Mouse (Mus musculus) spleen, postnatal 4 days (tissue): ENCODE measurements at regions not wholly inside any gene's neighbourhood (a gene's known extent, or its start where the extent isn't known, plus 50 kb on each side); places are given as distances from the start of the nearest gene placed in this dataset.
"Not testable (repeated sequence)": the region's sequence is repeated elsewhere in the genome, so short reads cannot be mapped to it uniquely, and the experiment has no call there.

Source experiments
- DNase-seq, 2 experiments: peaks; one replicate each; pipeline ENCODE4 v3.0.0; 2022; ENCODE audit warnings: low spot score in 2 of 2

DNA sequence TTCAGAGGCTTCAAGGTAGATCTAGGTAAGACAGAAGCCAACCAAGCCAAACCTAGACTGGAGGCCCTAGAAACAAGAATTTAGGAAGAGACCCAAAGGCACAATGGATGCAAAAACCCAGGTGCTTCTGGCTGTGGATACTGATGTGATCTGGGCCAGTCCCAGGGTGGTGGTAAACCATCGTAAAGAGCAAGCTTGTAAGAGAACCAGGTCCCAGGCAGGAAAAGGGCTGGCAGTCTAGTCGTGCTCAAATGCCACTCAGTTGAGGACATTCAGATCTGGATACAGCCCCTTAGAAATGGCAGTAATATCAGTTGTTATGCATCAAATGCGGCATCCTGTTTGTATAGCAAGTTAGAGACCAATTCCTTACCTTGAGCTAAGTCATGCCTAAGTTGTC is 175.5 kb upstream of the Pkdcc start:
- DNase-seq: no peak

DNA sequence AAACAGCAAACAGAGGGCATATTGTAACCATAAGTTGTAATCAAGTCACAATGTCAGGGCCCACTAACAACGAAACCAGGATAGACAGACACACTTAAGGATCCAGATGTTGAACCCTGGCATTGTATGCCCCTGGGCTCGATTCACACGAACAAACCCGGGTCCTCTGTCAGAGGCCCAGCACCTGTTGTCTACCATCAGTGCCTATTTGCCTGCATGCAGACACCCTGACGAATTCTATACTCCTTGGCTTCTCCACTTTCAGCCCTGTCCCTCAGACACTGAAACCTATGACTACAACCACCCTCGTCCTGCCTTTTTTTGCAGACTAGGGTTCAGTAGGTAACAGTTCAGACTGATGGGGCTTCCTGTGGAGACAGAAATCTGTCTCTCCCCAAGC is 170.6 kb upstream of the Pkdcc start:
- DNase-seq: no peak

DNA sequence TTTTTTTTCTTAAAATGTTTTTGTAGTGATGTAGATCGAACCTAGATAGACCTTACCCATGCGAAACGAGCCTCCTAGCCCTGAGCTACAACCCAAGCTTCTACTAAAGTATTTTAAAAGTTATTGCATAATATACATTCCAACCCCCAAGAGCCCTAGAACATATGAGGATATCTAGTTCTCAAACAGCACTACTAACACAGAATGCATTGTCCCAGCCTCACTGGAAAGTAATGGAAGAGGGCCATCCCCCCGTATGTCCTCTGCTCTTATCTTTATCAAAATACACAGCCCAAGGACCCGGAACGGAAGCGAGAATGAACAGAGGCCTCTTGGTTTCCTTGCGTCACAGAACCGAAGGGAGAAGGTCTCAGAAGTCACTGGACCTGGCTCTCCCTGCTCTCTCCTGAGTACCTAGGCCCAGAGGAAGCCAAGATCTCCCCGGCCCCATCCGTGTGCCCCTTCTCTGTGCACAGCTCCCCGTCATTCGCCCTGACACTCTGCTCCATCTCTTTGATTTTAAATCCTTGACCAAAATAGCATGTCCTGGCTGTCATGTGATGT is 165.0 kb upstream of the Pkdcc start:
- DNase-seq: no peak

DNA sequence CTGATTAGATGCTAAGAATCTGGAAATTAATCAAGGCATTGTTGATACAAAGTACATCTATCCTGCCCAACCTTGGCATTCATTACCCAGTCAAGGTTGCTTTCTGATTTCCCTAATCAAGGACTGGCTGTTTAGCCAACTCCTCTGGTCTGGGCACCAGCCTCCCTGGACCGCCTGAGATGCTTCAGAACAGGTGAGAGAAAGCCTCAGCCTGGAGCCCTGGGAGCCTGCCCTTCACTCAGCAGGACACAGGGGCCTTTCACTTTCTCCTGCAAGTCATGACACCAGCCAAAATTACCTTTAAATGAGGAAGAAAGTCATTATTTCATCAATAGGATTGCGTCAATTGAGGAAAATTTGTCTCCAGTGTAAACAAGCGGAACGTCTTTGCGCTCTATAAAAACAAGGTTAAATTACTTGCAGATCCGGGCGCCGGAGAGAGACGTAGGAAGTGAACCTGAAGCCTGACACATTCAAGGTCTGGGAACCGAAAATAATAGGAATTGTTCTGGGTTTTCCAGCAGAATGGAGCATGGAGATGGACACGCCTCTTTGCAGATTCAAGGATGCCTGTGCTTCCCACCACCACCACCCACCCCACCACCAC is 164.4 kb upstream of the Pkdcc start:
- DNase-seq: no peak

- no peak for DNase-seq
Observed at GRCm38 (mm10) chr17:83052613-83053140, 162.4 kb upstream of the Pkdcc start.

DNA sequence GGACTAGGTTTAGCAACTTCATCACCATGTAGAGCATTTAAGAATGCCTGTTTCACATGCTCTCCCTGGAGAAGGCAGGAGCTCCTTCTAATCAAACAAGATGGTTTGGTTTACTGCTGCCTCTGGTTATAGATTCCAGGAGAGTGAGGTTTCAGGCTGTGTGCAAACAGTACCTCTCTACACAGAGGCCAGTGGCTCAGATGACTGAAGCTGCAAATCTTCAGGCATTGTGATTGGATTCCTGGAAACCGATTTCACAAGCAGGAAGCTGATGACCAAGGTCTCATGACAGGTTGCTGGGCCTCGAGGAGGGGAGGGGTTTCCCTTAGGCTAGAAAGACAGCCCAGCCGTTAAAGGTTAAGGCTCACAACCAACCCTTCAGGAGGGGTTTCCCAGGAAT is 157.3 kb upstream of the Pkdcc start:
- DNase-seq: no peak

GRCm38 (mm10) chr17:83061843-83062242 is 153.2 kb upstream of the Pkdcc start:
- no peak for DNase-seq

GRCm38 (mm10) chr17:83063848-83064247 is 151.2 kb upstream of the Pkdcc start:
- DNase-seq: no peak

GRCm38 (mm10) chr17:83064376-83064775 is 150.7 kb upstream of the Pkdcc start:
- not testable (repeated sequence) for DNase-seq

DNA sequence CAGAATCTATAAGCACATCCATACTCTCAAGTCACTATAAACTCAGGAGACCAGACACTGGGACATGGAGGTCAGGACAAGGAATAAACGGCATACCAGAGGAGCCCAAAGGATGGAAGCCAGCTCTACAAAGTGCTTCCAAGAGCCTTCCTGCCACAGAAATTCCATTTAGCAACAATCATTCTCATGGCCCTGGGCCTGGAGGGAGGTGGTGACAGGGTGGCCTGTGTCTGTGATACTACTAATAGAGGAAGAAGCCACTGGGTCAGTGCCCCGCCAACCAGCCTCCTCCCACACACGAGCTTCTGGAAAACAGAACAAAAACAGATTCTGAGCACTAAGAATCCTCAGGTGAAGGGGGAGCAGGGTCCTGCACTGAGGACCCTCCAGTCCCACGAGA is 145.8 kb upstream of the Pkdcc start:
- DNase-seq: no peak

GRCm38 (mm10) chr17:83071746-83072145 is 143.3 kb upstream of the Pkdcc start:
- no peak for DNase-seq

DNA sequence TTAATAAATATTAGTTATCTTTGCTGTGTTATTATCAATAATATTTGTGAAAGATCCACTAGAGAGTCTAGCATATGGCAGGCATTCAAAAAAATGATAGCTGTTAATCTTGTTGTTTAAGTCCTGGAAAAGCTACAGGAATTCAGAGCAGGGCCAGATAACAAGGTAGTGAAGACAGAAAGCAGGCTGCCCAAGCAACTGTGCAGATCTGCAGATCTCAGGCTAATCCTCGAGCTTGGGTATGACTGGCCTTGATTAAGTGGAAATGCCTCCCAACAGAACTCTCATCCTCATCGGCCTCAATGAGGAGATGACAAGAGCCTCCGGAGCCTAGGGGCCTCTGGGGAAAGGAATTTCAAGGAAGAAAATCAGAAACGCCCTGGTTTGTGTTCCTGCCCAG is 142.9 kb upstream of the Pkdcc start:
- no peak for DNase-seq

GRCm38 (mm10) chr17:83074893-83075292 is 140.2 kb upstream of the Pkdcc start:
- DNase-seq: no peak

DNA sequence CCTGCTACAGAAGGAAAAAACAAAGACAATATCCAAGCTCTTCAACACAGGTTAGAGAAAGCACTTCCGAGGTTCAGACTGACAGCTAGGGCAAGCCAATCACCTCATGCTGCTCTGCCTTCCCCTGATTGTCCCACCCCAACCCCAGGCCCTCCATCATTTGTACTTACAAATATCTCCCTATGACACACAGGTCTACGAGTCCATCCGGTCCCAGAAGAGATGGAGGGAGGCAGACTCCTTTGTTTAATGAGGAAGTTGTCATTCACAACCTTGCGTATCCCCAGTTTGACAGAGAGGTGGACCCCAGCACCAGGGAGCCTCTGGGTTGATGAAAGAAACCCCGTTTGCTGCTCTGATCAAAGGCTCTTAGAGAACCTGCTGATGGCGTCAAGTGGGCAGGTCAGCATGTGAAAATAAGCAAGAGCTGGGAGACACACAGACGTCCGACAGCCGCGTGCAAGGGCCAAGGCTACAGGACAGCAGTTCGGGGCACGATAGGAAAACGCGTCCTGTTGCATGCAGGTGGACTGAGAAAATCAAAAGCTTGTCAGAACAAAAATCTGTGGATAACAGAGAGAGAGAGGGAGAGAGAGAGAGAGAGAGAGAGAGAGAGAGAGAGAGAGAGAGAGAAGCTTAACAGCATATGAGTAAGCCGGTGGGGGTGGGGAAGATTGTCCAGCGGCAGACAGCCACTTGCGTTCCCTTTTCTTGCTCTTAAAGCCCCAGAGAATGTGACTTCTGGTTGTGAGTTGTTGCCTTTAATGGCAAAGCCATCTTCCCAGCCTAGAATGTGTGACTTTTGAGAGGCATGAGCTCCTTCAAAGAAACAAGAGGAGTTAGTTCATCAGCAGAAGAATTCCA is 137.1 kb upstream of the Pkdcc start:
- no peak for DNase-seq

DNA sequence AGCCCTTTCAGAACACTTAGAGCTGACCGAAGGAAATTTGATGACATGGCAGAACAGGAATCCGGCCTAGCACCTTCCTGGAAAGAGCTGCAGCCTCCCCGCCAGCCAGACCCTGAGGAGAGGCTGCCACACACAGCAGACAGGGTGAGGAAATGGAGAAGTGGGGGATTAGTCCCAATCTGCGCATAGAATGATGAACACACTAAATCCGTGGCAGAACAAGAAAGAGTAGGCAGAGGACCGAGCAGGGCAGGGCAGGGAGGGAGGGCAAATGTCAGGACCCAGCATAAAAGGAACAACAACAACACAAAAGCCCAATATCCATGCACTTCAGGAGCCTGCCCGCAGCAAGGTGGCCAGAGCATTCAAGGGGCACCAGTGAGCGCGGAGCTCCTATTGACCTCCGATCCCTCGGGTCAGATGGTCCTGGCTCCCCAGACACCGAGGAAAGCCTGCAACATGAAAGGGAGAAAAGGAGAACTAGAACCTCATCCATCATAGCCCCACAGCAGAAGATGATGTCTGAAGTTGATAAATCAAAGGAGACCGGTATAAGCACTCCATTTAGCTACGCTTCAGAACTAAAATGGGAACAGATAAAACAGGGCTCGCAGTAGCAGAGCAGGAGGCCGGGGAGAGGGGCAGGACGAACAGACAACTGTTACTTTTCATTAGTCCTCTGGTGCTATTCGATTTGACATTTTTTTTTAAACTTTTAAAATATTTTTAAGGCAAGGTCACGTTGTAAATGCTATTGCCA is 136.3 kb upstream of the Pkdcc start:
- no peak for DNase-seq

DNA sequence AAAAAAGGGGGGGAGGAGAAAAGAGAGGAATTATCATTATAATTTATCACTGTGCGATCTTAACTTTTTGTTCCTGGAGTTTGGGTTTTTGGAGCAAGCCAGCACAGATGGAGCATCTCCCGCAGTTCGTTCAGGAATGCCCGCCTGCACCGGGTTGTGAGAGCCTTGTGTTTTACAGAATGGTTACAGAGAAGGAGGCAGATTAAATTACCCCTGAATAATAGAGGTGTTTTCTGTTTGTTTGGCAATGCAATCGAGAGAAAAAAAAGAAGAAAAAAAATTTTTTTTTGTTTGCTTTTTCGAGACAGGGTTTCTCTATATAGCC is 135.8 kb upstream of the Pkdcc start:
- no peak for DNase-seq

DNA sequence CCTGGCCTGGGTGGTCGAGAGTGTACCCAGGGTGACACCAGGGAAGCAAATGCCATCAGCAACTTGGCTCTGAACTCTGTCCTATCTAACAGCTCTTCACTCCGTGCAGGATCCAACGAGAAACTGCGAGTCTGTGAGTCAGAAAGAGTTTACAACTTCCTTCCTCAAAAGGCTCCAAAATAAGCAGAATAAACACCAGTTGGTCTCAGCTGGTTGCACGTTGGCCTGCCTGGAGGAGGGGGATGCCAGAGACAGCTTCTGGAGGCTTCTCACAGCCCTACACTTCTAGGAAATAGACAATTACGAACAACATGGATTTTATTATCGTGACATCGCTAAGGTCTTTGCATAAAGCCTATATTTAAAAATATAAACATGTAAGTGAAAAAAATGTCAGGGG is 133.4 kb upstream of the Pkdcc start:
- DNase-seq: no peak

DNA sequence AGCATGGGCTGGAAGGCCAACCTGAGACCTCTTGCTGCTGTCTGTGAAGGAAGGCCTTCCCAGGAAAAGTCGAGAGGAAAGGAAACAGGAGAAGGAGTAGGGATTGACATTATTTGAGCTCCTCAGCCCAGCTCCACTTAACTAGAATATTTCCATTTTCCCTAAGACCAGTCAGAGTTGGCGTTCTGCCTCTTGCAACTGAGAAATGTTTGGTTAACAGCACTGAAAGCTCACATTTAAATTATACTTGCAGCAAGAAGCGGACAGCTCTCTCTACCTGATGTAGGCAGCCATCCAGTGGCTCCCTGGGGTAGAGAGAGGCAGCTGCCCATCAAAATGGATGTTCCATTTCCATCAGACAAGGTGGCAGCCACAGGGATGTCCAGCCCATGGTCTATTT is 131.6 kb upstream of the Pkdcc start:
- no peak for DNase-seq

DNA sequence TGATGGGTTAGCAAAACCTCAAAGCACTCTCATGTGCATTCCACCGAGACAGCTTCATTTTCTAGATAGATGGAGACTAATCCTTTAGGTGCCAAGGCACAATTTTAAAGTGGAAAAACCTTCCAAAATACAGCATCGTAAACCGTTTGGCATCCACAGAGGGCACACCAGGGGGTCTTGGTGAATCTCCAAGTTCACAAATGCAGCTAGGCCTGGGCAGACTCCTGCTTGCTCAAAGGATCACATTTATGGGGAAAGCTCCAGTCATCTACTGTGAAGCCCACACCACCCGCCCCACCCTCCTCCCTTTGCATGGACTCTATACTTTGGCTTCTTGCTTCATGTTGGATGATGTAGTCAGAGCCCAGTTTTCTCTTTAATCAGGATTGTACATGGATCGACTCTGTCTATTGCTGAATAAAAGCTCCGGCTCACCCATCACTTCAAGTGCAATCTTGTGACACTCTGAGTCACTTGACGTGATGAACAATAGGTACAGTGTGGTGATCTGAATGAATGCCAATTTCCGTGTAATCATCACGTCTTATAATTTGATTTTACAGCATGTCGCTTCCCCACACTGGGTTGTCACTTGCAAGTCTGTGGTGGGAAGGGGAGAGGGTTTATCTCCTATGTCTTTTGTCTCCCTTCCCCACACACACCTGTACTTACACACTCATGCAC is 129.2 kb upstream of the Pkdcc start:
- no peak for DNase-seq

GRCm38 (mm10) chr17:83086703-83087102 is 128.4 kb upstream of the Pkdcc start:
- no peak for DNase-seq

GRCm38 (mm10) chr17:83088471-83088870 is 126.6 kb upstream of the Pkdcc start:
- DNase-seq: no peak
